Mouse (Mus musculus): ENCODE results near the gene Prrg2.

Prrg2 gene

DNA sequence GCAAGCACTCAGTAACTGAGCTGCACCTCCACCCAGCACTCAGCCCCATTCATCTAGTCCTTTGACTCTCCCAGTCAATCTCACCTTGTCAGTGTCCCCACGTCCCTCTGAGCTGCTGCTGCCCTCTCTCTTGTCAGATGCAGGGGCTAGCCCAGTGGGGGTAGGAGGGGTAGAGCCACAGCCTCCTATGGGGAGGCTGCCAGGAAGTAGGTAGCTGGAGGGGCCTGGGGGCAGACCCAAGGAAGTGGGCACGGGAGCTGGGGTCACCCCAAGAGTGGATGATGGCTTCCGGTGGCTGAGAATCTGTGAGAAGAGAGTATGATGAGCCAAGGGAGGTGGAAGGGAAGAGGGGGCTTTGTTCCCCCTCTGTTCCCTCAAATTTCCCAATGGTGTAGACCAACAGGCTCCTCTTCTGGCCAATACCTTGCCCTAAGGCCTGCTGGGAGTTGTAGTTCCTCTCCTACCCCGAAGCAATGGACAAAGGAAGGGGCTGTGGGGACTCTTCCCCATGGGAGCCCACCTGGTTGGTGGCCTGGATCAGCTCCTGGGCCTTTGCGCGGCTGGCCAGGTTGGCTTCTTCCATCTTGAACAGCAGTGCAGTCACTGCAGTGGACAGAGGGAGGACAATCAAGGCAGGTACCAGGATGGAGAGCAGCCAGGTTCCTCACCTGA lies 57.0 kb downstream of the Prrg2 start:
- no peak for DNase-seq

DNA sequence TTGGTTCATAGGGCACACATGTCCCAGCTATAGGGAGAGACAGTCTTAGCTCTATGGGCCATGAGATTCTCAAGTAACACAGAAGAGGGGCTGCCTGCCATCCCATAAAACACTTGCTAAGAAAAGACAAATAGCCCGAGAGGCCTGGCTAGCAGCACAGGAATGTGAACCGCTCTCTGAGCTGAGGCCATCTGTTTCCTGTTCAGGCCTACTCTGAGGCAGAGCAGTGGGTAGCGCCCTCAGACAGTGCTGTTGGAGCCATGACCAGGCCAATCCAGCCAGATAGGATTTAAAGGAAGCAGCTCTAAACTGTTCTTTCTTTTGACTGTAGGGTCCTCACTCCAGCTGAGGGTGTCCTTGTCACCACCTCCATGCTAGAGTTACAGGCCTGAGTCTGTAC lies 57.9 kb downstream of the Prrg2 start:
- DNase-seq, result no peak
